Mouse (Mus musculus) neural tube, embryonic 13.5 days (tissue): ENCODE data around the gene Naa25. TPM values are rescaled to one million over a fixed set of nuclear protein-coding genes. Genes with fewer than 3 reads are reported as not detected.
A peak's percentile ranks its signal among the peaks of the same experiment; 100 is the strongest.

ENCODE experiments used
- ATAC-seq: fragments of 200-750 bp; cut with Nextera tagmentation; 2 replicates; pipeline ENCODE4 v1.8.0; 2017; ENCODE audit warnings: low read depth, mild to moderate bottlenecking, moderate TSS enrichment, moderate library complexity
- H3K27ac ChIP-seq: fragments of 300-500 bp; sonication (generic); replicated peaks from 2 replicates; pipeline ENCODE4 v1.5.1; 2015; ENCODE audit warnings: moderate library complexity, mild to moderate bottlenecking, inconsistent platforms
- H3K27me3 ChIP-seq: fragments of 300-500 bp; sonication (generic); 2 replicates; pipeline ENCODE4 v1.6.1; 2015; ENCODE audit warnings: mild to moderate bottlenecking, inconsistent platforms
- H3K36me3 ChIP-seq: fragments of 300-500 bp; sonication (generic); 2 replicates; pipeline ENCODE4 v1.6.1; 2015; ENCODE audit warnings: mild to moderate bottlenecking, inconsistent platforms
- H3K4me1 ChIP-seq: fragments of 300-500 bp; sonication (generic); replicated peaks from 2 replicates; pipeline ENCODE4 v1.6.1; 2015; ENCODE audit warnings: inconsistent platforms
- H3K4me2 ChIP-seq: fragments of 300-500 bp; sonication (generic); 2 replicates; pipeline ENCODE4 v1.6.1; 2015; ENCODE audit warnings: inconsistent platforms, mild to moderate bottlenecking, moderate library complexity
- H3K4me3 ChIP-seq: fragments of 300-500 bp; sonication (generic); 2 replicates; pipeline ENCODE4 v1.5.1; 2015; ENCODE audit warnings: mild to moderate bottlenecking, inconsistent platforms
- H3K9ac ChIP-seq: fragments of 300-500 bp; sonication (generic); 2 replicates; pipeline ENCODE4 v1.6.1; 2015; ENCODE audit warnings: moderate library complexity, mild to moderate bottlenecking, inconsistent platforms
- H3K9me3 ChIP-seq: fragments of 300-500 bp; sonication (generic); 2 replicates; pipeline ENCODE4 v1.6.1; 2016; ENCODE audit warnings: inconsistent platforms
- WGBS: fragments of 180-500 bp; shearing (Covaris S2); methylation state at CpG from one replicate; pipeline ENCODE4 v1.1.7; 2015; 5-methylcytosine and 5-hydroxymethylcytosine counted together
- polyA plus RNA-seq: library from polyadenylated mRNA; unstranded; fragments of >200 nt; fragmentation: Nextera tagmentation; extraction: Ambion mirVana; gene quantifications from 2 replicates; pipeline ENCODE4 v1.2.1, GENCODE M21; 2015

Naa25 gene
- polyA plus RNA-seq, 1 experiment from 2014 or later, result 46.7 TPM

DNA sequence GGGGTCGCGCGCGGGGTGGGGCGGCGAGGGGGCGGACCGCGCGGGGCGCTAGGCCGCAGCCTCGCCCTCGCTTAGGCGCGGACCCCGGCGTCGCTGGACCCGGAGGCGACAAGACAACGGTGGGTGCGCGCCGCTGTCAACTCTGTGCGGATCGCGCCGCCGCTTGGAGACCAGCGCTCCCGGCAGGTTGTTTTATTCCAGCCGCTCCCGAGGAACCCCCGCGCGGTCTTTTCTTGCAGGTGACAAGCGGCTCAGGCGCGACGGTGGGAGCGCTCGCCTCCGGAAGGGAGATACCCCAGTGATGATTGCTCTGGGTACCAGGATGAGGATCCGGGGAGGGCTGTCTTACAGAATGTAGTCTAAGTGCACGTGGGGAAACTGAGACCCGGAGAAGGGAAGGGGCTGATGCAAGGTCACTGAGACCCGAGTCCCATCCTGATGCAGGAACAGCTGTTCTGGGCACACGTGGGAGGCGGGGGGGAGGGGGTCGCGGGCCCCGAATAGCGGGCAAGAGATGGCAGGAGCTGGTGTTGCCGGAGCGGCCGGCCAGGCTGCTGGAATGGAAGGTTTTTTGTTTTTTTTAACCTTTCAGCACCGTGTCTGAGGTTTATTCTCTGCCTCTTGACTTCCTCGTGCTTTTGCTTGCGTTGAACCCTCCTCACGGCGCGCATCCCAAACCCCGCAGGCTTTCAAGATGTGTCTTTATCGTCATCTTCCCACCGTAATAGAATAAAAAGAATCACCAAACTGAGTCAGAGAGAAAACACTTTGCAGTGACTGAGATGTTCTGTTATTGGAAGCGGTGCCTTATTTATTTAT, 619 bp downstream of the Naa25 start:
- peak; percentile 78 for ATAC-seq
- Histone ChIP-seq H3K9me3 (no peaks in the 10 kb centered on the region), H3K27me3 (no peaks in the 10 kb centered on the region), H3K4me2 (peak overlapping the region; percentile 97), H3K4me1 (peaks cover 30% of the 10 kb centered on the region), H3K27ac (peak overlapping the region; percentile 76), H3K36me3 (peaks cover 10% of the 10 kb centered on the region), H3K9ac (peak overlapping the region; percentile 91), H3K4me3 (peak overlapping the region; percentile 96)
- WGBS, result under 1% methylated on average over 67 of the region's 67 CpGs

DNA sequence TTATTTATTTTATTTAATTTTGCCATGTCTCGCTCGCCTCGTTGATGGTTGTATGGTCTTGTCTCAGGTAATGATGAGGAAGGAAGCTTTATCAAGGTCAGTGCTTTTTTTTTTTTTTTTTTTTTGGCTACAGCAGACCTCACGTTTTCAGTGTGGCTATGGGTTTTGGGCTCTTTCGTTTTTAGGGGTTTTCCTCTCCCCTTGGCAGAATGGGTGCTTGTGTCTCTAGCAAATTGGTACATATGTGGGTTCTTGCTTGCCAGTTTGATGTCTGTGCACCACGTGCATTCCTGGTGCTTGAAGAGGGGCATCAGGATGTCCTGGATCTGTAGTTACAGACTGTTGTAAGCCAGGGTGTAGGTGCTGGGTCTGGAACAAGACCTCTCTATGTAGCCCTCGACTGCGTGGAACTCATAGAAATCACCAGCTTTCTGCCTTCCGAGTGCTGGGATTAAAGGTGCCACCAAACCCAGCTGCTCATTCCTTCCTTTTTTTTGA, 1.3 kb downstream of the Naa25 start:
- Histone ChIP-seq H3K4me3 (peak overlapping the region; percentile 96), H3K4me1 (peaks cover 30% of the 10 kb centered on the region), H3K9me3 (no peaks in the 10 kb centered on the region), H3K9ac (peak overlapping the region; percentile 91), H3K27me3 (no peaks in the 10 kb centered on the region), H3K27ac (no peak overlapping the region), H3K4me2 (peak overlapping the region; percentile 97), H3K36me3 (peaks cover 10% of the 10 kb centered on the region)
- 59% methylated on average over 9 of the region's 9 CpGs for WGBS
- no peak for ATAC-seq

DNA sequence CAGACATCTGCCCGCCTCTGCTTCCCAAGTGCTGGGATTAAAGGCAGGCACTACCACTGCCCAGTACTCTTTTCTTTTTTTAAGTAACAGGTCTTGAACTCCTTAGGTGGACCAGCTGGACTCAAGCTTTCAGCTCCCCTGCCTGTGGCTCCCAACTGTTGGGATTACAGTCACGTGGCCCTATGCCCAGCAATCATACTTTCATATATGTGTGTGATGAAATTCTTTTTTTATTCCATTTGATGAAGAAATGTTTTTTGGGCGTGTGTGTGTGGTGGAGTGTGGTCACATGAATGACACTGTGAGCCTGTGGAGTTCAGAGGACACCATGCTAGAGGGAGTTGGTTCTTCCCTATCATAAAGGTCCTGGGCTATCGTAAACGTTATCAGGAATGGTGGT, 1.8 kb downstream of the Naa25 start:
- peak overlapping the region; percentile 96; the same call in 1 of the 2 replicates for H3K4me3 ChIP-seq
- H3K9me3 ChIP-seq, result no peaks in the 10 kb centered on the region
- H3K4me2 ChIP-seq, result peak overlapping the region; percentile 97
- 92% methylated on average over 5 of the region's 5 CpGs for WGBS
- peaks cover 10% of the 10 kb centered on the region for H3K36me3 ChIP-seq
- ATAC-seq, result no peak
- H3K27me3 ChIP-seq, result no peaks in the 10 kb centered on the region
- no peak overlapping the region for H3K9ac ChIP-seq
- H3K4me1 ChIP-seq, result peaks cover 30% of the 10 kb centered on the region
- no peak overlapping the region for H3K27ac ChIP-seq

DNA sequence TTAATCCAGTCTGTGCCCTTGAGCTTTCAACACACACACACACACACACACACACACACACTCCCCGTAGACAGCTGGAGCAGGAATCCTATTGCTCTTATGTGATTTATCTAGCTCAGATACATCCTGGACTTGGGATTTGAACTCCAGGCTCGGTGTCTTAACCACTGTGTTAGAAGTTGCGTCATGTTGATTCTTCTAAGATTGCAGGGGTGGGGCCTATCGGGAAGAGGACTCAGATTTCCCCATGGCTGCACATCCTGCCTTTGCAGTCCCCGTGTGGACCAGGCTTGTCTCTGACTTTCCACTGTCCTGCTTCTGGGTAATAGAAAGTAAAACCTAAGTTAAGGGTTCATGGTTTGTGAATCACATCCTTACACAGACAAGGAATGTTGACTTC, 2.3 kb downstream of the Naa25 start:
- peaks cover 10% of the 10 kb centered on the region for H3K36me3 ChIP-seq
- ATAC-seq, result no peak
- WGBS, result 79% methylated on average over 5 of the region's 5 CpGs
- peaks cover 30% of the 10 kb centered on the region for H3K4me1 ChIP-seq
- H3K9me3 ChIP-seq, result no peaks in the 10 kb centered on the region
- H3K4me3 ChIP-seq, result no peak overlapping the region
- no peak overlapping the region for H3K27ac ChIP-seq
- no peaks in the 10 kb centered on the region for H3K27me3 ChIP-seq
- no peak overlapping the region for H3K4me2 ChIP-seq
- H3K9ac ChIP-seq, result no peak overlapping the region

DNA sequence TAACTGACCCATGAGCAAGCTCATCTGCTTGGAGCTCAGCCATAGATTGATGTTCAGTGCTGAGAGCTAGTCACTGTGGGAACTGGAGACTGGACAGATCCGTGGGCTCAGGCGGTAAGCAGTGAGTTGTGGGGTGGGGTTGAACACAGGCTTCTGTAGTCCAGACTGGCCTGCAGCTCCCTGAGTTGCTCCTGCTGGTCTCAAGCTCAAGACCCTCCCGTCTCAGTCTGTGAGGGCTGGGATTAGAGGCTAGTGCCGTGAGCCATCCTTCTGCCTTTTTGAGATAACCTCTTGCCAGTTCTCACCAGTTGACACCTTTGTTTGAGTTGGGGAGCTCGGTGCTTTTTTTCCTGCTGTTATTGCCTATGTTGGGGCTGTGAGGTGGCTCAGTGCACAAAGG, 3.1 kb downstream of the Naa25 start:
- Histone ChIP-seq H3K27ac (no peak overlapping the region), H3K27me3 (no peaks in the 10 kb centered on the region), H3K4me1 (peaks cover 30% of the 10 kb centered on the region), H3K4me2 (no peak overlapping the region), H3K4me3 (no peak overlapping the region), H3K36me3 (peaks cover 10% of the 10 kb centered on the region), H3K9me3 (no peaks in the 10 kb centered on the region), H3K9ac (no peak overlapping the region)
- WGBS, result 93% methylated on average over 5 of the region's 5 CpGs
- ATAC-seq, result no peak

DNA sequence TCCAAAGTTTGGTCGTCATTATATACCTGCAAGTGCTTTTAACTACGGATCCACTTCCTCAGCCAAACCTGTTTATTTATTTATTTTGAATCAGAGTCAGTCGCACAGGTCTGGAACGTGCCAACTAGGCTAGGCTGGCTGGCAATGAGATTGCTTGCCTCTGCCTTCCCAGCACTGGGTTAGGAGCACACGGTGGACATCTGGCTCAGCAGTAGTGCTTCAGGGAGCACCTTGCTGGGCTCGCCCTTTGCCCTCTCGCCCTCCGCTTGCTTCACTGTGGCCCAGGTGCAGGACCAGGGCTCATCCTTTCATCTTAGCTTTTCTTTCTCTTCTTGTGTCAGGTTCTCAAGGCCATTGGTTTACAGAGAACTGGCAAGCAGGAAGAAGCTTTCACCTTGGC, 10.1 kb downstream of the Naa25 start:
- Histone ChIP-seq H3K27ac (no peak overlapping the region), H3K9ac (no peak overlapping the region), H3K27me3 (no peaks in the 10 kb centered on the region), H3K4me3 (no peak overlapping the region), H3K4me2 (no peak overlapping the region), H3K9me3 (no peaks in the 10 kb centered on the region), H3K36me3 (peaks cover 55% of the 10 kb centered on the region), H3K4me1 (no peaks in the 10 kb centered on the region)
- WGBS, result 91% methylated on average over 8 of the region's 8 CpGs
- no peak for ATAC-seq

DNA sequence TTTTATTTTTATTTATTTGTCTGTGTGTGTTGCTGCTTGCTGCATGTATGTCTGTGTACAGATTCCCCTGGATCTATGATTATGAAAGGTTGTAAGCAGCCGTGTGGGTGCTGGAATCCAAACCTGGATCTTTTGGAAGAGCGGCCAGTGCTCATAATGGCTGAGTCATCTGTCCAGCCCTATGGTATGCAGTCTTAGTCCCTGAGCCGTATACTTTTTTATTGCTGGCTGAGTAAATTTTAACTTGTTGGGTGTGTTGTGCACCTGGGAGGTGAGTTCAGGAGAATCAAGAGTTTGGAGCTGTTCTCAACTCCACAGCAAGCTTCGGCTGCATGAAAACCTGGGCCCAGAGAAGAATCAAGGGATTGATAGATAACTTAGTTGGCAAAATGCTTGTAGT, 13.2 kb downstream of the Naa25 start:
- no peak overlapping the region for H3K4me2 ChIP-seq
- WGBS, result 91% methylated on average over 4 of the region's 4 CpGs
- no peak for ATAC-seq
- H3K27ac ChIP-seq, result no peak overlapping the region
- no peak overlapping the region for H3K4me3 ChIP-seq
- H3K36me3 ChIP-seq, result peaks cover 85% of the 10 kb centered on the region
- no peak overlapping the region for H3K9ac ChIP-seq
- no peaks in the 10 kb centered on the region for H3K27me3 ChIP-seq
- H3K9me3 ChIP-seq, result no peaks in the 10 kb centered on the region
- H3K4me1 ChIP-seq, result no peaks in the 10 kb centered on the region

DNA sequence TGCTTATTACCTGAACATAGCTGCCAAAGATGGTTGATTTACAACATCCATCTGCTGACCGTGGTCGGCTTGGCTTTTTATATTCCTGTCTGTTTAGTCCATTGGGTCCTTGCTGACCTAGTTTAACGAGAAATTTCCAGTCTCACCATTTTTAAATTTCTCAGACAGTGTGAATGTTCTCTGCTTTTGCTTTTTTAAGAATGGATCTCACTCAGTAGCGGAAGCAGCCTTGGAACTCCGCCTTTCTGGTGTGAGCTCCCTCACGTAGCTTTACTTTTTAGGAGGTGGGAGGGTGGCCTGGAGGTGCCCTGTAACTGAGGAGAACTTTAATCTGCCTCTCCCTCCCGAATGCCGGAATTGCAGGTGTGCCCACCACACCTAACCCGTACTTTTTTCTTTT, 23.0 kb downstream of the Naa25 start:
- H3K36me3 ChIP-seq, result peaks cover 98% of the 10 kb centered on the region
- H3K27ac ChIP-seq, result no peak overlapping the region
- no peaks in the 10 kb centered on the region for H3K27me3 ChIP-seq
- ATAC-seq, result no peak
- H3K9ac ChIP-seq, result no peak overlapping the region
- WGBS, result 94% methylated on average over 9 of the region's 9 CpGs
- H3K4me1 ChIP-seq, result no peaks in the 10 kb centered on the region
- no peak overlapping the region for H3K4me2 ChIP-seq
- H3K4me3 ChIP-seq, result no peak overlapping the region
- H3K9me3 ChIP-seq, result no peaks in the 10 kb centered on the region

DNA sequence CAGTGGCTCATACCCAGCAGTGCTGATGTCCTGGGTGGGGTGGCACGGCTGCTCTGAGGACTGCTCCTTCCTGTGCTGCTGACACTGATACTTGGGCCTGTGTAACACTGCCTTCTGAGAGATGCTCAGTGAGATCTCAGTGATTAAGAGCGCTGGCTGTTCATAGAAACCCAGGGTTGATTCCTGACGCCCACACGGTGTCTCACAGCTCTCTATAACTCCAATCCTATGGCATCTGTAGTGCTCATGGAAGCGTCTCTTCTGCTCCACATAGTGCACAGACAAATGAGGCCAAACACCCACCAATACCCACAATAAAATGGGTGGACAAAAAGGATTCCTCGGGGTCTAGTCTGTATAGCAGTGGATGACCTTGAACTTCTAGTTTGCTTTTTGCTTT, 25.1 kb downstream of the Naa25 start:
- H3K9ac ChIP-seq, result no peak overlapping the region
- H3K4me1 ChIP-seq, result no peaks in the 10 kb centered on the region
- H3K27me3 ChIP-seq, result no peaks in the 10 kb centered on the region
- H3K4me3 ChIP-seq, result no peak overlapping the region
- WGBS, result 91% methylated on average over 6 of the region's 6 CpGs
- no peak overlapping the region for H3K27ac ChIP-seq
- ATAC-seq, result no peak
- H3K4me2 ChIP-seq, result no peak overlapping the region
- peaks cover 98% of the 10 kb centered on the region for H3K36me3 ChIP-seq
- no peaks in the 10 kb centered on the region for H3K9me3 ChIP-seq

DNA sequence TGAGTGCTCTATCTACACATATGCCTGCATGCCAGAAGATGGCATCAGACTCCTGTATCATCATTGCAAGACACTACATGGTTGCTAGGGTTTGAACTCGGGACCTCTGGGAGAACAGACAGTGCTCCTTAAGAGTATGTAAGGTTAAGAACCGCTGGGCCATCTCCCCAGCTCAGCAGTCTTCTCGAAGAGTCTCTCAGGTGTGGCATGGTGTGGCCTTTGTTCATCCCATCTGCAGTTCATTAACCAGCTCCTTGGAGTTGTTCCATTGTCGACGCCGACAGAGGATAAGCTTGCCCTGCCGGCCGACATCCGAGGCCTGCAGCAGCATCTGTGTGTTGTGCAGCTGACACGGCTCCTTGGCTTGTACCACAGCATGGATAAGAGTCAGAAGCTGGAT, 25.6 kb downstream of the Naa25 start:
- Histone ChIP-seq H3K27ac (no peak overlapping the region), H3K4me2 (no peak overlapping the region), H3K4me3 (no peak overlapping the region), H3K9ac (no peak overlapping the region), H3K36me3 (peaks cover 98% of the 10 kb centered on the region), H3K9me3 (no peaks in the 10 kb centered on the region), H3K4me1 (no peaks in the 10 kb centered on the region), H3K27me3 (no peaks in the 10 kb centered on the region)
- ATAC-seq, result no peak
- WGBS, result 95% methylated on average over 10 of the region's 10 CpGs

DNA sequence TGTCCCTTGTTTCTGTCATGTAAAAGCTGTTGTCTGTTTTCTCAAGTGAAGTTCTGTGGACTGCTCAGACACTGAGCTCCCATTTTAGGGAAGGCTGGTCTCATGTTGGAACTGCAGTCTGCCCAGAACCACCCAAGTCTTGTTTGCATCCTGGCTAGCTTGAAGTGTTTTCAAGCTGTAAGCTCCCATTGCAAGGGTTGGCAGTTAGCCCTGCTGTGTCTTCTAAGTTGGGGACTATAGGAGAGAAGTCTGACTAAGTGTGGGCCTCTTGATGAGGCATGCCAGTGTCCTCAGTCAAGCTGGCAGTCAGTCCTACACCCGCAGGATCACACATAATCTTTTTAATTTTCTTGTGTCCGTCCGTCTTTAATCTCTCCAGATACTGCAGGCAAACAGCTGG, 31.2 kb downstream of the Naa25 start:
- Histone ChIP-seq H3K9me3 (no peaks in the 10 kb centered on the region), H3K36me3 (peaks cover 100% of the 10 kb centered on the region), H3K4me1 (no peaks in the 10 kb centered on the region), H3K27me3 (no peaks in the 10 kb centered on the region), H3K4me2 (no peak overlapping the region), H3K27ac (no peak overlapping the region), H3K4me3 (no peak overlapping the region), H3K9ac (no peak overlapping the region)
- no peak for ATAC-seq
- 82% methylated on average over 3 of the region's 3 CpGs for WGBS

DNA sequence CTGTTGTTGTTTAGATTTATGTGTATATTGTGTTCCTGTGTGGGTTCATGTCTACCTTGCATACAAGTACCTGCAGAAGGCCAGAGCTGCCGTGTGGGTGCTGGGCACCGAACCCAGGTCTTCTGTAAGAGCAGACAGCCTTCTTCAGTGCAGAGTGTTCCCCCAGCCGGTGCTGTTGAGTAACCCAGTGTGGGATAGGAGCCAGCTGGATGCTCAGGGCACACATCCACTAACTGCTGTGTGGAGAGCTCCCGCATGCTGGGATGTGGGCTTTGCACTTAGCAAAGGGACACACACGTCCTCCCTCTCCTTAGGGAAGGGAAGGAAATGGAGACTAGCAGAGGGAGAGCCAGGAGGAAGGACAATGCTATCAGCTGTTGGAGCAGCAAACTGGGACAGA, 40.4 kb downstream of the Naa25 start:
- Histone ChIP-seq H3K9me3 (no peaks in the 10 kb centered on the region), H3K27me3 (no peaks in the 10 kb centered on the region), H3K36me3 (peaks cover 90% of the 10 kb centered on the region), H3K9ac (no peak overlapping the region), H3K4me1 (no peaks in the 10 kb centered on the region), H3K27ac (no peak overlapping the region), H3K4me3 (no peak overlapping the region), H3K4me2 (no peak overlapping the region)
- WGBS, result 87% methylated on average over 5 of the region's 5 CpGs
- ATAC-seq, result no peak

DNA sequence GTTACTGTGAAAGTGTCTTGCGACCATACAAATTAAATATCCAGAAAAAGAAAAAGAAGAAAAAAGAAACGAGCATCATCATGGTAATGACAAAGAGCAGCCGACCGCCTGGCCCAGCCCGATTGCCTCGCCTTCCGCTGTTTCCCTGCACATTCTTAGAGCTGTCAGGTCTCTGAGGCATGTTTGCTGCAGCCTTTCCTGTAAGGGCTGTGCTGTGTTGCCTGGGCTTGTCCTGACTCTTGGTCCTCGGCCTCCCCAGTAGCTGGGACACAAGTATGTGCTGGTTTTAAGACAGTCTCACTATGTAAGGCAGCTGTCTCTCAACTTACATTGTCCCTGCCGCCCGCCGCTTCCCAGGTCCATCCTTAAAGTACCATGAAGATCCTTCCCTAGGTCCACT, 41.0 kb downstream of the Naa25 start:
- no peak for ATAC-seq
- H3K9me3 ChIP-seq, result no peaks in the 10 kb centered on the region
- 94% methylated on average over 11 of the region's 11 CpGs for WGBS
- no peak overlapping the region for H3K4me3 ChIP-seq
- H3K4me1 ChIP-seq, result no peaks in the 10 kb centered on the region
- H3K9ac ChIP-seq, result no peak overlapping the region
- no peaks in the 10 kb centered on the region for H3K27me3 ChIP-seq
- H3K4me2 ChIP-seq, result no peak overlapping the region
- H3K27ac ChIP-seq, result no peak overlapping the region
- peaks cover 90% of the 10 kb centered on the region for H3K36me3 ChIP-seq
